Mouse (Mus musculus) heart, embryonic 11.5 days (tissue): ENCODE results near the gene Ly6g6f. TPM values are rescaled to one million over a fixed set of nuclear protein-coding genes. Genes with fewer than 3 reads are reported as not detected.
A peak's percentile ranks its signal among the peaks of the same experiment; 100 is the strongest.

Experiments used
- ATAC-seq: fragments of 200-750 bp; cut with Nextera tagmentation; replicated peaks from 2 replicates; pipeline ENCODE4 v1.8.0; 2017; ENCODE audit warnings: moderate library complexity; ENCODE audit not compliant: insufficient number of reproducible peaks, low FRiP score, low TSS enrichment
- H3K27ac ChIP-seq: fragments of 300-500 bp; sonication (generic); 2 replicates; pipeline ENCODE4 v1.5.1; 2014; ENCODE audit warnings: mild to moderate bottlenecking, low read depth, low read length
- H3K27me3 ChIP-seq: fragments of 300-500 bp; sonication (generic); 2 replicates; pipeline ENCODE4 v1.6.1; 2014; ENCODE audit warnings: mild to moderate bottlenecking, low read length, mixed read lengths; ENCODE audit not compliant: control insufficient read depth, insufficient read depth
- H3K36me3 ChIP-seq: fragments of 300-500 bp; sonication (generic); 2 replicates; pipeline ENCODE4 v1.6.1; 2014; ENCODE audit warnings: mild to moderate bottlenecking, low read length, moderate library complexity, mixed read lengths; ENCODE audit not compliant: control insufficient read depth, insufficient read depth
- H3K4me1 ChIP-seq: fragments of 300-500 bp; sonication (generic); 2 replicates; pipeline ENCODE4 v1.6.1; 2014; ENCODE audit warnings: low read length; ENCODE audit not compliant: control insufficient read depth, insufficient read depth
- H3K4me2 ChIP-seq: fragments of 300-500 bp; sonication (generic); 2 replicates; pipeline ENCODE4 v1.6.1; 2014; ENCODE audit warnings: mild to moderate bottlenecking, moderate library complexity
- H3K4me3 ChIP-seq: fragments of 300-500 bp; sonication (generic); 2 replicates; pipeline ENCODE4 v1.5.1; 2014; ENCODE audit warnings: low read depth, low read length
- H3K9ac ChIP-seq: fragments of 300-500 bp; sonication (generic); 2 replicates; pipeline ENCODE4 v1.6.1; 2014; ENCODE audit warnings: mild to moderate bottlenecking, low read depth, low read length, moderate library complexity
- H3K9me3 ChIP-seq: fragments of 300-500 bp; sonication (generic); replicated peaks from 2 replicates; pipeline ENCODE4 v1.6.1; 2016; ENCODE audit warnings: low read length; ENCODE audit not compliant: control insufficient read depth
- WGBS: fragments of 180-500 bp; shearing (Covaris S2); extraction: QIAGEN DNeasy Blood & Tissue Kit; methylation state at CpG from one replicate; pipeline ENCODE4 v1.1.7; 2014; ENCODE audit not compliant: insufficient replicate concordance; 5-methylcytosine and 5-hydroxymethylcytosine counted together
- polyA plus RNA-seq: library from polyadenylated mRNA; unstranded; fragments of >200 nt; fragmentation: Nextera tagmentation; extraction: Ambion mirVana; gene quantifications from 2 replicates; pipeline ENCODE4 v1.2.1, GENCODE M21; 2014

Ly6g6f gene
- polyA plus RNA-seq: 1.8 TPM in 2 replicates

DNA sequence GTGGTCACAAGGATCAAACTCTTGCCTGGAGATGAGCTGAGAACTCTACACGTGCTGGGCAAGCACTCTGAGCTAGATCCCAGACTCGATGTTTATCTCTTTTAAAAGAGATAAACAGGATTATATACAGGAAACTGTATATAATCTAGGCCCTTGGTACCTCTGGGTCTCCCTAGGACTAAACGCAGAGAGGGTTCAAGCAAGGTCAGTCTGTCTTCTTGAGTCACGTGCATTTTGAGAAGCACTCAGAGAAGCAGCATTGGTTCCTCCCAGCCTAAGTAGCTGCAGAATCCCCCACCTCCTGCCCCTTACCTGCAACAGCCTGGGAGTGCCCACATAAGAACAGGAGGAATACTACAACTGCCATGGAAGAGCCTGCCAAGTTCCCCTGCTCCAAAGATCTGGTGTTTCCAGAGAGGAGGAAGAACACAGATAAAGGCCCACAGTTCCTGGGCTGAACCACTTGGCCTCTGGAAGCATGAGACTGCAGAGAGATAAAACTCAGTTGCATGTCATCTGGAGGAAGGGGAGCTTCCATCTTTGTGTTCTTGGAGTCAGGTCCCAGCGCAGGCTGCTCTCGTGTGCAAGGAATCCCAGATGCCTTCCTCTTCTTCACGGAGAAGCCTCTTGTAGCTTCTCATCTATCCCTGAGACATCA lies at the start of gene Ly6g6f:
Ly6g6f (minus strand) TSS at position 403 of the 658 bp plus-strand sequence.
- Histone ChIP-seq H3K4me3 (no peak within 1 kb of the TSS), H3K4me1 (peaks cover 6% of the 10 kb centered on the region), H3K36me3 (no peaks in the 10 kb centered on the region), H3K9me3 (no peaks in the 10 kb centered on the region), H3K27me3 (no peaks in the 10 kb centered on the region), H3K4me2 (no peak within 1 kb of the TSS), H3K9ac (no peak within 1 kb of the TSS), H3K27ac (no peak within 1 kb of the TSS)
- WGBS: 59% methylated on average over 7 of the region's 7 CpGs
- ATAC-seq: no peak

GRCm38 (mm10) chr17:35134801-35135590 lies 49.6 kb upstream of the Ly6g6f start, which contains the start of gene Bag6:
Bag6 (plus strand) TSS chr17:35135178.
- ATAC-seq: peak; percentile 90
- under 1% methylated on average over 66 of the region's 66 CpGs for WGBS
- H3K9me3 ChIP-seq: no peaks in the 10 kb centered on the region
- H3K36me3 ChIP-seq: peaks cover 18% of the 10 kb centered on the region
- no peaks in the 10 kb centered on the region for H3K27me3 ChIP-seq
- H3K4me3 ChIP-seq: peak within 1 kb of the TSS; percentile 76
- peak within 1 kb of the TSS; percentile 94 for H3K4me2 ChIP-seq
- H3K4me1 ChIP-seq: peaks cover 9% of the 10 kb centered on the region; the same call in 1 of the 2 replicates
- H3K9ac ChIP-seq: peak within 1 kb of the TSS; percentile 91
- H3K27ac ChIP-seq: peak within 1 kb of the TSS; percentile 96

- H3K9ac ChIP-seq: no peak overlapping the region
- H3K4me3 ChIP-seq: peak overlapping the region; percentile 0; the same call in 1 of the 2 replicates
- no peaks in the 10 kb centered on the region for H3K27me3 ChIP-seq
- H3K4me1 ChIP-seq: peaks cover 9% of the 10 kb centered on the region; the same call in 1 of the 2 replicates
- no peaks in the 10 kb centered on the region for H3K9me3 ChIP-seq
- WGBS: 93% methylated on average over 7 of the region's 7 CpGs
- H3K4me2 ChIP-seq: no peak overlapping the region
- ATAC-seq: no peak
- H3K36me3 ChIP-seq: peaks cover 3% of the 10 kb centered on the region
- no peak overlapping the region for H3K27ac ChIP-seq
Observed at GRCm38 (mm10) chr17:35133517-35133916, 48.1 kb upstream of the Ly6g6f start.

DNA sequence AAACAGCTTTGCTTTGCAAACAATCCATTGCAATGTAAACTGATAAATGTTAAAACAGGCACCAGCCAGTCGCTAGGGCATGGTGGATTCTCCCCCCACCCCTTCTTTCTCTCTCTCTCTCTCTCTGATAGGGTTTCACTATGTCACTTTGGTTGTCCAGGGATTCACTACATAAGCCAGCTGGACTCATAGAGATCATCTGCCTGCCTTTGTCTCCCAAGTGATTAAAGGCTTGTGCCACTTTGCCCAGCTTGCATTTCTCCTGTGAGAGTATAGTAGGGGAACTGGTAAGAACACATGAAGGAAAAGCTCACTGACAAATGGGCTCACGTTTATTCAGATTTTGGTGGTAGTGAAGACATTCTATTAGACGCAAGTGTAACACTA lies 46.8 kb upstream of the Ly6g6f start:
- no peaks in the 10 kb centered on the region for H3K9me3 ChIP-seq
- peaks cover 2% of the 10 kb centered on the region for H3K36me3 ChIP-seq
- no peak overlapping the region for H3K4me3 ChIP-seq
- ATAC-seq: no peak
- H3K4me1 ChIP-seq: peaks cover 13% of the 10 kb centered on the region
- 71% methylated on average over 3 of the region's 3 CpGs for WGBS
- H3K27ac ChIP-seq: no peak overlapping the region
- no peak overlapping the region for H3K9ac ChIP-seq
- no peaks in the 10 kb centered on the region for H3K27me3 ChIP-seq
- no peak overlapping the region for H3K4me2 ChIP-seq

DNA sequence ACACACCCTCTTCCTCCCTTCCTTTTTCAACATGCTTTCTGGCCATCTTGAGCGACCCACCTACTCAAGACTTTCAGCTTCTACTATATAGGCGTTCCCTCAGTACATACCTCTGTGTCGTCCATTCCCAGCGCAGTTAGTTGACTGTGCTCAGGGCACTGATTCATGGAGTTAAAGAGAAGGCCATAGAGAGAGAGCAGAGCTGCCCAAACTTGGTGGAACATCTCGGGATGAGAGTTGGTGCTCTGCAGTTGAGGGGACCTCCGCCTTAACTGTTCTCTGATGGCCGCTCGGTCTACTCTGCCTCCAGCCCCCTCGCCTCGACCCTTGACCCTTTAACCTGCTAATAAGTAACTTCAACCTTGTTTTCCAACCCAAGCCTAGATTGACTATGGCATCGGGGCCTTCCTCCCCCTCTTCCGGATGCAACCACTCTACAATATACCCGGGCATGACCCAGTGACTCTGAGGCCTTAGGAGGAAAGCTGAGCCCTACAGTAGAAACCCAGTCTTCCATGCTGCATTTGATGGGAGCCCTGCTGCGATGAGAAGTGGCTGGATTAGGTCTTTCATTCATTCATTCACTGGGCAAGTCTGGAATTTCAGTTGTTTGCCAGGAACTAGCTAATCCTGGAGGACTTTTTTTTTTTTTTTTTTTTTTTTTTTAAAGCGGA lies 46.2 kb upstream of the Ly6g6f start, which contains the start of gene Apom:
Apom (minus strand) TSS at position 551 of the 674 bp plus-strand sequence.
- 80% methylated on average over 15 of the region's 15 CpGs for WGBS
- Histone ChIP-seq H3K27me3 (no peaks in the 10 kb centered on the region), H3K36me3 (peaks cover 2% of the 10 kb centered on the region), H3K4me3 (no peak within 1 kb of the TSS), H3K9me3 (no peaks in the 10 kb centered on the region), H3K27ac (no peak within 1 kb of the TSS), H3K4me2 (no peak within 1 kb of the TSS), H3K9ac (no peak within 1 kb of the TSS), H3K4me1 (peaks cover 15% of the 10 kb centered on the region)
- no peak for ATAC-seq

GRCm38 (mm10) chr17:35131038-35131437 lies 45.6 kb upstream of the Ly6g6f start:
- Histone ChIP-seq H3K36me3 (peaks cover 2% of the 10 kb centered on the region), H3K4me1 (peaks cover 10% of the 10 kb centered on the region), H3K4me2 (no peak overlapping the region), H3K27me3 (no peaks in the 10 kb centered on the region), H3K4me3 (no peak overlapping the region), H3K9ac (no peak overlapping the region), H3K9me3 (no peaks in the 10 kb centered on the region), H3K27ac (no peak overlapping the region)
- no peak for ATAC-seq
- 78% methylated on average over 8 of the region's 8 CpGs for WGBS

- no peak overlapping the region for H3K4me3 ChIP-seq
- no peak overlapping the region for H3K27ac ChIP-seq
- H3K4me1 ChIP-seq: peaks cover 17% of the 10 kb centered on the region
- no peak overlapping the region for H3K4me2 ChIP-seq
- no peaks in the 10 kb centered on the region for H3K9me3 ChIP-seq
- no peak for ATAC-seq
- H3K36me3 ChIP-seq: peaks cover 2% of the 10 kb centered on the region
- no peaks in the 10 kb centered on the region for H3K27me3 ChIP-seq
- WGBS: 67% methylated on average over 11 of the region's 11 CpGs
- H3K9ac ChIP-seq: no peak overlapping the region
Observed at GRCm38 (mm10) chr17:35128996-35129395, 43.6 kb upstream of the Ly6g6f start.

- H3K27ac ChIP-seq: peak overlapping the region; percentile 80
- peaks cover 17% of the 10 kb centered on the region for H3K4me1 ChIP-seq
- H3K9me3 ChIP-seq: no peaks in the 10 kb centered on the region
- H3K27me3 ChIP-seq: no peaks in the 10 kb centered on the region
- ATAC-seq: no peak
- H3K4me2 ChIP-seq: peak overlapping the region; percentile 91
- peak overlapping the region; percentile 69 for H3K4me3 ChIP-seq
- H3K36me3 ChIP-seq: peaks cover 2% of the 10 kb centered on the region
- peak overlapping the region; percentile 89 for H3K9ac ChIP-seq
- WGBS: 64% methylated on average over 13 of the region's 13 CpGs
Observed at GRCm38 (mm10) chr17:35127017-35127416, 41.6 kb upstream of the Ly6g6f start.
